Mouse (Mus musculus) layer of hippocampus, postnatal 36 days (tissue): Measurements from ENCODE around the gene Olfr474. TPM values are rescaled to one million over a fixed set of nuclear protein-coding genes. Genes with fewer than 3 reads are reported as not detected.
"Not testable (repeated sequence)": the region's sequence is repeated elsewhere in the genome, so short reads cannot be mapped to it uniquely, and the experiment has no call there.

Experiments used
- DNase-seq, 2 experiments: peaks; one replicate each; pipeline ENCODE4 v3.0.0; 2022
- total RNA-seq, 2 experiments: library from RNA; stranded (reverse); gene quantifications; 2 replicates each; pipeline ENCODE4 v1.2.3; 2021

Olfr474 gene
- not detected for total RNA-seq

DNA sequence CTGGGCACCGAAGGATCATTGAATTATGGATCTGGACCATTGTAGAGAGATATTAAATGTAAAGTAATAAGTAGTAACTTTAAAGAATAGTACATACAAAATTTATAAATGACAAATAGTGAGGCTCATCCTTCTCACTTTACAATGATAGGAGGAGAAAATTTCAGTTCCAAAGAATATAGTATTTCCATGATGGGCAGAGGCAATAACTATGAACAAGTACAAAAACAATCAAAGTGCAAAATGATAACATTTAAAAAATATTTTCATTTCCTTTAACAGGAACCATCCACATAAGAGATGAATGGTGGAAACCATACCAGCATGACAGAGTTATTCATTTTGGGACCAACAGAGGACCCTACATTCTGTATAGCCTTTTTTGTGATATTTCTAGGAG, at the start of gene Olfr474:
Gene Olfr474 (plus strand): TSS at position 301 of the 400 bp plus-strand sequence.
- no peak for DNase-seq

DNA sequence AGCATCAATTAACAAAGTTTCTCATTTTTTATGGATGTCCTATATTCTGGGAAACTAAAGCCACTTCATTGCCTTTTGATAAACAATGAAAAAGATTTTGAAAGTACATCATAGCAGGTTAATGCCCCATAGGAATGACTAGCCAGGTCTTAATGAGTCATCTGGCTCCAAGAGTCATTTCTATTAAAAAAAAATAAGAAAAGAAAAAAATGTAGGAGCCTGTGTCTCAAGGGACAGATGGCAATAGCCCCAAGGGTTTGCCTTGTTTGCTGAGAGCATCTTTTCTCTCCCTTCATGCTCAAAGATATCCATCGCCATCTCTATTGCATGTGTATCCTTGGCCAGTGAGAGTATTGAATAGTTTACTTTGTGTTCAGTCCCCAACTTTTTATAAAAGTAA, 24.3 kb upstream of the Olfr474 start, which contains the start of gene Olfr473:
Gene Olfr473 (plus strand): TSS at position 301 of the 400 bp plus-strand sequence.
- no peak for DNase-seq

DNA sequence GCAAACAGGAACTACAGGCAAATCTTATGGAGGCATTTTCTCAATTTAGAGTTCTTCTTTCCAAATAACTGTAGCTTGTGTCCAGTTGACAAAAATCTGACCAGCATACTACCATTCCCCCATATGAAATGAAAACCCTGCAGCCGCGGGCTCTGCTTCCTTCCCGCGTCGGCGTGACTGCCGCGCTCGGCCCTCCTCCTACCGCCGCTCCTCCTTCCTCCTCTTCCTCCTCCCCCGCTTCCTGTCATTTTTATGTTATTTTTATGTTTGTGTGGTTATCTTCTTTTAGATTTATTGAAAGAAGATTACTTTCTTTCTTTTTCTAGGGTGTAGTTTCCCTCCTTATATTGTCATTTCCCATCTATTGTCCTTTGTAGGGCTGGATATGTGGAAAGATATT, 1.9 kb upstream of the Olfr474 start:
- DNase-seq, result not testable (repeated sequence)

DNA sequence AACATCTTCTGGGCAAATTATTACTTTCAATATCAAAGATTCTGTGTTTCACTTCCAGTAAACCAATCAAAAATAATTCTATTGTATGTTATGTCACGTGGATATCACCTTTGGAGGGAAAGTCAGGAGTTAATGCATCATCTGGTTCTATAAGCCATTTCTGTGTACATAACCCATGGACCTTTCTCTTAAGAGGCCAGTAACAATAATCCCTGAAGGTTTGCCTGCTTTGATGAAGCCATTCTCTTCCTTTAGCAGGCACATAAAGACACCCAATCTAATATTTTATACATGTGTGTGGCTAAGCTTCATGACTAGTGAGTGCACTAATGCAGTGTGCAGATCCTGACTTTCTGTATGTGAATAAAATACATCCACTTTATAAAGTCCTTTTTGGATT, 10.1 kb downstream of the Olfr474 start, which contains the start of gene Olfr476:
Gene Olfr476 (plus strand): TSS at position 301 of the 400 bp plus-strand sequence.
- DNase-seq, result no peak

DNA sequence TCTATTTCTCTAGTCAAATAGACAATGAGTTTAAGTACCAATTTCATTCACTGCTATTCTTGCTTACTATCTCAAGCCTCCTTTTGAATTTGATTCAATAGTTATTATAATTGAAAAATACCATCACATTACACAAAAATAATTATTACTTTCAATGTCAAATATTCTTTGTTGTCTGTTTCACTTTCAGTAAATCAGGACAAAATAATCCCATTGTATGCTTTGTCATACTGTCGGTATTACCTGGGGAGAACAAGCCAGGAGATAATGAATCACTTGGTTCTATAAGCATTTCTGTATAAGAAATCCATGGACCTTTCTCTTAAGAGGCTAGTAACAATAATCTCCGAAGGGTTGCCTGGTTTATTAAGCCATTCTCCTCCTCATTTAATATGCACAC, 31.9 kb downstream of the Olfr474 start, which contains the start of gene Olfr477:
Gene Olfr477 (plus strand): TSS at position 301 of the 400 bp plus-strand sequence.
- no peak for DNase-seq

Other genes with a start within 250 kb of the Olfr474 start
- not detected for gene Cyb5r2, start 196.6 kb upstream of the Olfr474 start, total RNA-seq
- not detected for gene Ovch2, start 153.4 kb upstream of the Olfr474 start, total RNA-seq
- not detected for gene Olfr467, start 142.4 kb upstream of the Olfr474 start, total RNA-seq
- gene Olfr469, start 129.1 kb upstream of the Olfr474 start, total RNA-seq, result not detected
- not detected for gene Olfr470, start 107.2 kb upstream of the Olfr474 start, total RNA-seq
- gene Olfr472, start 56.7 kb upstream of the Olfr474 start, total RNA-seq, result not detected
- gene Olfr473, start 24.2 kb upstream of the Olfr474 start, total RNA-seq, result not detected
- not detected for gene Olfr476, start 10.2 kb downstream of the Olfr474 start, total RNA-seq
- not detected for gene Olfr477, start 32.0 kb downstream of the Olfr474 start, total RNA-seq
- not detected for gene Olfr478, start 79.3 kb downstream of the Olfr474 start, total RNA-seq
- gene Olfr479, start 96.0 kb downstream of the Olfr474 start, total RNA-seq, result not detected
- not detected for gene Olfr480, start 112.7 kb downstream of the Olfr474 start, total RNA-seq
- not detected for gene Olfr481, start 125.2 kb downstream of the Olfr474 start, total RNA-seq
- gene Olfr482, start 142.9 kb downstream of the Olfr474 start, total RNA-seq, result 1 to 10 TPM; 2.0 to 2.6 TPM
- gene Olfr483, start 146.2 kb downstream of the Olfr474 start, total RNA-seq, result not detected
- gene Olfr484, start 172.8 kb downstream of the Olfr474 start, total RNA-seq, result not detected
- gene Olfr485, start 205.2 kb downstream of the Olfr474 start, total RNA-seq, result not detected
- gene Olfr486, start 218.1 kb downstream of the Olfr474 start, total RNA-seq, result not detected